Mouse (Mus musculus) embryonic stem cell, embryonic (primary cell): ENCODE measurements around the gene Fam114a2.
"Not testable (repeated sequence)": the region's sequence is repeated elsewhere in the genome, so short reads cannot be mapped to it uniquely, and the experiment has no call there.

Experiments used
- CTCF ChIA-PET, 4 experiments: fragments of 300-600 bp in 2 of 4; fragments of 350-600 bp in 2 of 4; sonication (Branson Sonifier 250); formaldehyde crosslinking; loops; one replicate each; lab custom pipeline; 2022; ENCODE audit warnings: inconsistent platforms in 2 of 4; lab: Charles Lee
- POLR2A ChIA-PET, 4 experiments: fragments of 300-600 bp in 2 of 4; fragments of 350-600 bp in 2 of 4; sonication (Branson Sonifier 250); formaldehyde crosslinking; loops; one replicate each; lab custom pipeline; 2022; ENCODE audit warnings: antibody characterized with exemption in 4 of 4, inconsistent platforms in 1 of 4; lab: Charles Lee

The Fam114a2 gene

GRCm38 (mm10) chr11:57518091-57518750 lies at the start of gene Fam114a2, which contains the start of gene Mfap3:
TSS of gene Fam114a2 (minus strand) at chr11:57518617.
TSS of gene Mfap3 (plus strand) at chr11:57518664.
- ChIA-PET POLR2A (interaction anchor here in 3 of 4 experiments (0.6 to 3.4 kb wide), 23 partner anchors 10 to 1446 kb away, joined by 3 to 22 read pairs (median 3); no protein-coding TSS in a partner anchor), CTCF (interaction anchor here in 1 of 4 experiments (0.8 to 1.5 kb wide), 2 partner anchors 30 to 260 kb away, joined by 3 to 4 read pairs; no protein-coding TSS in a partner anchor)

GRCm38 (mm10) chr11:57566091-57567035 lies 47.9 kb upstream of the Fam114a2 start:
- CTCF ChIA-PET = interaction anchor here (0.5 to 1.5 kb wide), 15 partner anchors 12 to 1311 kb away, joined by 3 to 5 read pairs (median 3); no protein-coding TSS in a partner anchor
- POLR2A ChIA-PET = interaction anchor here (0.6 to 2.9 kb wide), 16 partner anchors 8 to 333 kb away, joined by 3 to 13 read pairs (median 3); no protein-coding TSS in a partner anchor

DNA sequence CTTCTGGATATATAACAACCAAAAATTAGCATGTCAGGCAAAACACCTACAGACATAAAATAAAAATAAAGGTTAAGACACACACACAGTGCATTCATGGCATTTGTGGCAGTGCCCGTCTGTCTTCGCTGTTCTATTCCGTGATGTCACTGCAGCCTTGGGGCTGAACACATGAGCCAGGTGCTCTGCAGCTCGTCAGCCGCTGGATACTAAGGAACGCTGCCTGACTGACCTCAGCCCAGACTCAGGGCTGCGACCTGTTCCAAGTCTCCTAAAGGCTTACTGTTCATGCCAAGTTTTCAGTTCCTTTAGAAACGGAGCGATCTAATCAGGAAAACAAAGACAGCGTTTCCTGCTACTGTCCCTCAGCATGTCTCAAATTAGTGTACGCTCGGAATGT lies 46.1 kb upstream of the Fam114a2 start:
- POLR2A ChIA-PET = interaction anchor here in 1 of 4 experiments (0.7 to 4.5 kb wide), 6 partner anchors 10 to 176 kb away, joined by 3 to 30 read pairs (median 6); no protein-coding TSS in a partner anchor
- CTCF ChIA-PET = interaction anchor here in 1 of 4 experiments (1.1 kb wide), 1 partner anchor 183 kb away, joined by 4 read pairs; no protein-coding TSS in a partner anchor

DNA sequence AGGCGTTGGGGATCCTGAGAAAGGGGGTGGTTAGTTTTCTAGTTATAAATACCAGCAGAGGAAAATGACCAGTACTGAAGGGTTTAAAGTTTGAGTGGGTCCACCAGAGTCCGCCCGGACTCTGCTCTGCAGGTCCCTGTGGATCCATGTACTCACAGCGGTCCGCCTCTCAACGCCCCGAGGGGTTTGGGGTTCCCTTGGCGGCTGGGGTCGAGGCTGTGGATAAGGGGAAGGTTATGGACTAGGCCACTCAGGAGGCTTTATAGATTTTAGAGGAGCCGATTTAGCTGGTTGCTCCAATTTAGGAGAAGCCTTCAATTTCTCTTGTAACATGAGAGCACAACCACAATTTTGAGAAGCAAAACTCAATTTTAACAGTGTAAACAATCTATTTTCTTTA lies 39.5 kb upstream of the Fam114a2 start:
- CTCF ChIA-PET = not testable (repeated sequence)

DNA sequence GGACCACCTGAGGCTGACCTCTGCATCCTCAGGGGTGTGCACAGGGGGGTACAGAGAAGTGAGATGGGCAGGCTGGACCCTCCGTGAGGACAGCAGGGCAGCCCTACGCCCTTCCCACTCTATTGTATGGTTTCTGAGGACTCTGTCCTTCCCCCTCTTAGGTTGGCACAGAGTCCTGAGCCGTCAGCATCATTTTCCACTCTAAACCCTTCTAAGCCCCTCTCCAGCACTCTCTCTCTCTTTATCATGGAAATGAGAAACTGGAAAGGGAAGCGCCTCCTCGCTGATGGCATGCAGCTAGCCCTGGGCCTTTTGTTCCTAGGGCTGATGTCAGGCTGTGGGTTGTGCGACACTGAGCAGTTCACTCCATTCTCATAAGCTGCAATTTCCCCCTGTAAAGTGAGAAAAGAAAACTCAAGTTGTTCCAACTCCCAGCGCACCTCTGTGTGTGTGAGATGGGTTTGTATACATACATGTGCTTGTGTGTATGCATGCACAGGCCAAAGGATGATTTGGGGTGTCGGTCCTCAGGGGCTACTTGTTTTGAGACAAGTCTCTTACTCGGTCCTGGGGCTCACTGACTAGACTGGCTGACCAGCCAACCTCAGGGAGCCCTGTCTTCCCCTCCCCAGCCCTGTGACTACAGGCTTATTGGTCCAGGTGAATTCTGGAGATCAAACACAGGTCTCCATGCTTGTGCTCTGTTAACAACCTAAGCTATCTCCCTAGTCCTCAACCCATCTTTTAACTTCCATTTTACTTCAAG lies 34.8 kb upstream of the Fam114a2 start:
- POLR2A ChIA-PET = interaction anchor here in 2 of 4 experiments (0.6 to 3.9 kb wide), 28 partner anchors 9 to 520 kb away, joined by 3 to 36 read pairs (median 4); partner anchors contain the start of genes Fam114a2 (in 1 of the 2) and Mfap3 (in 1 of the 2)
- CTCF ChIA-PET = interaction anchor here in 2 of 4 experiments (0.9 to 1.2 kb wide), 2 partner anchors 13 to 76 kb away, joined by 3 read pairs; no protein-coding TSS in a partner anchor

More for the DNA sequence above, 39.5 kb upstream of the Fam114a2 start:
- POLR2A ChIA-PET = not testable (repeated sequence)

- POLR2A ChIA-PET = interaction anchor here in 1 of 4 experiments (0.6 to 3.1 kb wide), 10 partner anchors 10 to 374 kb away, joined by 3 to 12 read pairs (median 4); no protein-coding TSS in a partner anchor
- CTCF ChIA-PET = interaction anchor here in 3 of 4 experiments (0.5 to 3.9 kb wide), 8 partner anchors 50 to 1580 kb away, joined by 3 to 21 read pairs (median 4); no protein-coding TSS in a partner anchor
Measured at GRCm38 (mm10) chr11:57551016-57551415, 32.6 kb upstream of the Fam114a2 start.

- POLR2A ChIA-PET = interaction anchor here in 2 of 4 experiments (0.6 to 4.2 kb wide), 11 partner anchors 10 to 214 kb away, joined by 3 to 22 read pairs (median 6); partner anchors contain the start of genes Fam114a2 (in 1 of the 2) and Mfap3 (in 1 of the 2)
- CTCF ChIA-PET = interaction anchor here in 3 of 4 experiments (0.6 to 3.9 kb wide), 10 partner anchors 23 to 1618 kb away, joined by 3 to 34 read pairs (median 6); no protein-coding TSS in a partner anchor
Measured at GRCm38 (mm10) chr11:57550230-57550629, 31.8 kb upstream of the Fam114a2 start.

DNA sequence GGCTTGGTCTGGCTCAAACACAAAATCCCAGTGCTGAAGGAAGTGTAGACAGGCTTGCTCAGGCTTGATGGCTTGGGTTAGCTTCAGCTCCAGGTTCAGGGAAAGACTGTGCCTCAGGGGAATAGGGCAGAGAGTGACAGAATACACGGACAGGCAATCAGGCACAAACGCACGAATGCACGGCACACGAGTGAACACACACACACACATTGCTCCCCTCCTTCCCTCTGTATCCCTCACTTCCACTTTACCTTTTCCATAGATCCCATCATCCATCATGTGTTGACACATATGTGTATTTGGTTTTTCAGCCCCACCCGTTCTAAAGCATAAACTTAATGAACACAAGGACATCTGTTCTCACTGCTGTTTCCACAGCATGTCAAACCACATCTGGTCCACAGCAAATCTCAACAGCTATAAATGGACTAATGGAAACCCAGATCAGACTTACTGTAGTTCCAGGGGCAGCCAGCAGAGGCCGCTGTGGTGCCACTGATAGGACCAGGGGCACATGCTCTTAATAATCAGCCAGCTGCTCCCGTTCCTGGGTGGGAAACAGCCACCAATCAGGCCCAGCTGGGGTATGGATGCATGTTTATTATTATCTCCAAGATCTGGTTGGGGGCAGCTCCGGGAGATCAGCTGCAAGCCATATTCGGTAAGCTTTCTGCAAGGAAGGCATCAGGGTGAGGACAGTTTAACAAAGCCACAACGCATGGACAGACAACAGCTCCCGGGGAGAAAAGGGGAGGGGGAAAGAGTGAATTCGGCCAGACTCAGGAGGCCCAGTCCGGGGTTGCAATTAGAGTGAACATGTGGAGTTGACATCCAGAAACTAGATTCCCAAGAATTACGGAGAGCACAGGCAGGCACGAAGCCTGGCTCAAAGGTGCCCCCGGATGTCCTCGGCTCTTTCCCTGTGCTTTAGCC lies 30.5 kb upstream of the Fam114a2 start:
- CTCF ChIA-PET = interaction anchor here (0.5 to 3.9 kb wide), 55 partner anchors 11 to 1864 kb away, joined by 3 to 40 read pairs (median 4); partner anchors contain the start of gene Mfap3 (in 1 of the 4)
- POLR2A ChIA-PET = interaction anchor here (0.6 to 4.2 kb wide), 17 partner anchors 12 to 363 kb away, joined by 3 to 22 read pairs (median 3); partner anchors contain the start of genes Fam114a2 (in 1 of the 4) and Mfap3 (in 1 of the 4)

GRCm38 (mm10) chr11:57540681-57541080 lies 22.3 kb upstream of the Fam114a2 start:
- ChIA-PET CTCF (no interaction called here), POLR2A (interaction anchor here in 2 of 4 experiments (0.8 to 2.3 kb wide), 4 partner anchors 12 to 392 kb away, joined by 3 to 9 read pairs (median 5); partner anchors contain the start of genes Fam114a2 (in 1 of the 2) and Mfap3 (in 1 of the 2))

DNA sequence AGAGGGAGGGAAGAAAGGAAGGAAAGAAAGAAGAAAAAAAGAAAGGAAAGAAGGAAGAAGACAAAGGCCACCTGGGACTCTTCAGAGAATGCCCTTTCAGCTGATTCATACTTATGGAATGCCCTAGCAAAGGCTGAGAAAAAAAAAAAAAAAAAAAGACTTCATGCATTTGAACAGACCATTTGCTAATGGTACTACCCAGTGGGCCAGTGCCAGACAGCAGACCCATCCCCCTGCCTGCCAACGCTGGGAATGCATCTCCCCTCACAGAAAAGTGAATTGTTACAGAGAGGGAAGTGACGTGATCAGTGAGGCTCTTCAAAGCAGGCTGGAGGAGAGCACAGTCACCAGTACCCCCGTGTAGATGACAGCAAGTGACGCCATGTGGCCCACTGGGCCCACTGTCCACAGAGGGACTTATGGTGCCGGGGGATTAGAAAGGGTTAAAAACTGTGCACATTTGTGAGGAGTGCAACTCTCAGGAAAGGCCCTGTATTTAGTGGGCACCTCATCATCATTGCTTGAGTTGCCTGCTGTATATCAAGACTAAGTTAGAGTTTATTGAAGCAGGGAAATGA lies 21.5 kb upstream of the Fam114a2 start:
- ChIA-PET POLR2A (interaction anchor here in 1 of 4 experiments (0.9 to 2.8 kb wide), 3 partner anchors 11 to 16 kb away, joined by 3 to 14 read pairs (median 7); no protein-coding TSS in a partner anchor), CTCF (interaction anchor here in 1 of 4 experiments (0.6 kb wide), 1 partner anchor 17 kb away, joined by 3 read pairs; no protein-coding TSS in a partner anchor)

DNA sequence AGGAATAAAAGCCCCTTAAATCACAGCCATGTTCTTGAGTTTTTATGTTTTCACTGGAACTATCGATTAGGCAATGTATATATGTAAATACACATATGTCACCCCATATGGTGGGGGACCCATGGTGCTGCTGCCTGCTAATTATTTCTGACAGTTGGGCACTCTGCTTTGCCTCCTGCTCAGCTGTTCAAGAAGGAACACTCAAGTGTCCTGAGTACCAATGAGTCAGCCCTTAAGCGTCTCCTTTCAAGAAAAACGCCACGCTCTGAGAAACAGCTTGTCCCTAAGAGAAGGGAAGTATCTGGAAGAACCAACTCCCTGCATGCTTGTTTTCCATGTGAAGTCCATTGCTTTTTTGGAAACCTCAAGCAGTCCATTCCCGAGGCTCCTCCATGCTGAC lies 17.5 kb upstream of the Fam114a2 start:
- POLR2A ChIA-PET = interaction anchor here in 1 of 4 experiments (0.5 to 2.3 kb wide), 3 partner anchors 11 to 18 kb away, joined by 3 to 8 read pairs (median 3); partner anchors contain the start of genes Fam114a2 and Mfap3
- CTCF ChIA-PET = no interaction called here

DNA sequence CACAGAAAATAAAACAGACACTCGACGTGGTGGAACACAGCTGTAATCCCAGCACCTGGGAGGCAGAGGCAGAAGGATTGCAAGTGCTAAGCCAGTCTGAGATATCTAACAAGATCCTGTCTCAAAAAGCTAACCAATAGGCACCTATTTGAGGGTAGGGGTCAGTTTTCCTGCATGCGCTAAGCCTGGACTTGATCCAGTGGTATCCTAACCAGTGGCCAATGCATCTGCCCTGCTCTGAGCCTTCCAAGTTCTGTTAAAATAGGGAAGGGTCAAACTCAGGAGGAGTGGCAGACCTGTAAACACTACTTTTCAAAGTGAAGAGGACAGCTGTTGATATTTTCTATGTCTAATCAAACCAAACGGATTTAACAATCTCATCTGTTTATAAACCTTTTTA lies 13.9 kb upstream of the Fam114a2 start:
- CTCF ChIA-PET = interaction anchor here in 3 of 4 experiments (1.0 to 1.6 kb wide), 4 partner anchors 16 to 255 kb away, joined by 3 to 6 read pairs (median 4); no protein-coding TSS in a partner anchor
- POLR2A ChIA-PET = interaction anchor here in 2 of 4 experiments (0.9 to 3.0 kb wide), 10 partner anchors 12 to 51 kb away, joined by 3 to 12 read pairs (median 4); partner anchors contain the start of genes Fam114a2 (in 1 of the 2) and Mfap3 (in 1 of the 2)

DNA sequence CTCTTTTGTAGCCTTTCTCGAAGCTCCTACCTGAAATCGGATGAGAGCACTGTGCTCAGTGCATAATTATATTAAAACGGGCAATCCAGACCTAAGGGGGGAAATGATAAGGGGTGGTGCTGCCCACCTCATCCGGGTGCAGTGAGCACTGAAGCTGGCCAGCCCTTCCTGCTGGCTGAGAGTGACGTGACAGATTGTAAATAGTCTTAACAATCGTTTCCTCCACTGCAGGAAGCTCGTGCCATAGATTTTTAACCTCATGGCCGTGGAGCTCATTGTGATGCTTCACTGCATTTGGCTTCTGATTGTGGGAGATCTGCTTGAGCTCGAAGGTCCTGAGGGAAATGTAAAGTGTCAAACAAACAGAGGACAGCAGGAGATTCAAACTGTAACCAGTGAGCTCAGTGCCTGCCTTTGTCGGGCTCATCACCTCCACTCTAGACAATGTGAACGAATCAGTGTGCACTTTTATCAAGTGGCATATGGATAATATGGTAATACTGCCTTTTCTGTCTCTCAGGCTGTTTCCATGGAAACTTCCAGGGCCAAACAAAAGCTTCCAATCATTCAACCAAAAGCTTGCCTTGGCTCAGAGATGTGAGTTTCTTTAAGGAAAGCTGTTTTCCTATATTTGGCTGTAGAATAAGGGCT lies 13.0 kb upstream of the Fam114a2 start:
- ChIA-PET CTCF (interaction anchor here in 3 of 4 experiments (0.6 to 1.6 kb wide), 8 partner anchors 17 to 256 kb away, joined by 3 to 6 read pairs (median 4); no protein-coding TSS in a partner anchor), POLR2A (interaction anchor here in 2 of 4 experiments (0.5 to 3.0 kb wide), 13 partner anchors 11 to 52 kb away, joined by 3 to 12 read pairs (median 4); partner anchors contain the start of genes Fam114a2 (in 1 of the 2) and Mfap3 (in 1 of the 2))

- CTCF ChIA-PET = interaction anchor here in 2 of 4 experiments (0.5 to 1.2 kb wide), 2 partner anchors 218 to 485 kb away, joined by 3 read pairs; no protein-coding TSS in a partner anchor
- POLR2A ChIA-PET = interaction anchor here in 2 of 4 experiments (1.1 to 3.2 kb wide), 8 partner anchors 11 to 26 kb away, joined by 3 to 17 read pairs (median 4); partner anchors contain the start of genes Fam114a2 (in 2 of the 2) and Mfap3 (in 2 of the 2)
Measured at GRCm38 (mm10) chr11:57529111-57529510, 10.7 kb upstream of the Fam114a2 start.
